Mouse (Mus musculus): Measurements from ENCODE around the gene Slc26a3.
"Not testable (repeated sequence)": the region's sequence is repeated elsewhere in the genome, so short reads cannot be mapped to it uniquely, and the experiment has no call there.

The Slc26a3 gene

GRCm38 (mm10) chr12:31421901-31422574 lies 31.4 kb downstream of the Slc26a3 start:
- DNase-seq (ENCODE audit: low spot score in 2 of 2), result no peak

GRCm38 (mm10) chr12:31437791-31438190 lies 47.1 kb downstream of the Slc26a3 start:
- no peak for DNase-seq (ENCODE audit: low spot score in 2 of 2)

- no peak for DNase-seq (ENCODE audit: low spot score in 2 of 2)
Observed at GRCm38 (mm10) chr12:31439612-31440011, 48.9 kb downstream of the Slc26a3 start.

- DNase-seq (ENCODE audit: low spot score in 2 of 2), result no peak
Observed at GRCm38 (mm10) chr12:31444131-31444546, 53.5 kb downstream of the Slc26a3 start.

- DNase-seq (ENCODE audit: low spot score in 2 of 2), result no peak
Observed at GRCm38 (mm10) chr12:31444827-31445226, 54.2 kb downstream of the Slc26a3 start.

GRCm38 (mm10) chr12:31449341-31449740 lies 58.7 kb downstream of the Slc26a3 start:
- no peak for DNase-seq (ENCODE audit: low spot score in 2 of 2)

GRCm38 (mm10) chr12:31456271-31456670 lies 65.6 kb downstream of the Slc26a3 start:
- DNase-seq (ENCODE audit: low spot score in 2 of 2), result no peak

- no peak for DNase-seq (ENCODE audit: low spot score in 2 of 2)
Observed at GRCm38 (mm10) chr12:31458474-31458873, 67.8 kb downstream of the Slc26a3 start.

GRCm38 (mm10) chr12:31460270-31460669 lies 69.6 kb downstream of the Slc26a3 start:
- DNase-seq (ENCODE audit: low spot score in 2 of 2), result peak in 1 of 2 experiments; percentile 4

- DNase-seq (ENCODE audit: low spot score in 2 of 2), result no peak
Observed at GRCm38 (mm10) chr12:31461371-31461770, 70.7 kb downstream of the Slc26a3 start.

- DNase-seq (ENCODE audit: low spot score in 2 of 2), result no peak
Observed at GRCm38 (mm10) chr12:31462615-31463014, 71.9 kb downstream of the Slc26a3 start.

GRCm38 (mm10) chr12:31478182-31478581 lies 87.5 kb downstream of the Slc26a3 start:
- DNase-seq (ENCODE audit: low spot score in 2 of 2), result not testable (repeated sequence)

GRCm38 (mm10) chr12:31486431-31486830 lies 95.8 kb downstream of the Slc26a3 start:
- no peak for DNase-seq (ENCODE audit: low spot score in 2 of 2)

GRCm38 (mm10) chr12:31498936-31499313 lies 108.3 kb downstream of the Slc26a3 start:
- peak; percentile 54 to 72 for DNase-seq (ENCODE audit: low spot score in 2 of 2)

- DNase-seq (ENCODE audit: low spot score in 2 of 2), result peak; percentile 92 to 94
Observed at GRCm38 (mm10) chr12:31499314-31500131, 108.9 kb downstream of the Slc26a3 start, which contains the start of gene Cbll1. Gene Cbll1, minus strand, starts transcription at chr12:31499616.

GRCm38 (mm10) chr12:31500196-31500595 lies 109.5 kb downstream of the Slc26a3 start:
- DNase-seq (ENCODE audit: low spot score in 2 of 2), result peak in 1 of 2 experiments; percentile 56

GRCm38 (mm10) chr12:31501266-31501665 lies 110.6 kb downstream of the Slc26a3 start:
- no peak for DNase-seq (ENCODE audit: low spot score in 2 of 2)

- no peak for DNase-seq (ENCODE audit: low spot score in 2 of 2)
Observed at GRCm38 (mm10) chr12:31503211-31503610, 112.5 kb downstream of the Slc26a3 start.

- DNase-seq (ENCODE audit: low spot score in 2 of 2), result no peak
Observed at GRCm38 (mm10) chr12:31507718-31508364, 117.2 kb downstream of the Slc26a3 start.

GRCm38 (mm10) chr12:31508496-31508895 lies 117.8 kb downstream of the Slc26a3 start:
- DNase-seq (ENCODE audit: low spot score in 2 of 2), result no peak

GRCm38 (mm10) chr12:31511218-31511617 lies 120.5 kb downstream of the Slc26a3 start:
- DNase-seq (ENCODE audit: low spot score in 2 of 2), result no peak

- no peak for DNase-seq (ENCODE audit: low spot score in 2 of 2)
Observed at GRCm38 (mm10) chr12:31512634-31513411, 122.2 kb downstream of the Slc26a3 start.

Data from natural killer cell, adult 2 months (primary cell).